Mouse (Mus musculus): ENCODE results near the gene Maml3. TPM values are rescaled to one million over a fixed set of nuclear protein-coding genes. Genes with fewer than 3 reads are reported as not detected.
A peak's percentile ranks its signal among the peaks of the same experiment; 100 is the strongest.

The Maml3 gene
- total RNA-seq, 2 experiments from 2014 or later = 3.3 to 3.5 TPM

DNA sequence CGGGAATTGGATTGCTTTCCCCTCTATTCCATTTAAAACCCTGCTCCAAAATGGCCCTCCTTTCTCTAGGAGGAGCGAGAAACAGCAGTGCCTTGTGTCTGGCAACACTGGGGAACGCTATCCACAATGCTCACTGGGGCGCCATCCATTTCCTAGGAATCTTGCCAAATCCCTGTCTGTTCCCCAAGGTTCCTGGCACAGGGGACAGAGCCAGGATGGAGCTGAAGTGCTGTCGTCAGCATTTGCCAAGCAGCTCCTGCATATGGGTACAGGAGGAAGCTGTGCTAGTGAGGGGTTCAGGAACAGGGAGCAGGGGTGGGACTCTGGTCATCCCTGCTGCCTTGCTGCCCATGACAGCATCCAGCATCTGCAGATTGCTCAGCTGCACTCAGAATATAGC lies 215.1 kb downstream of the Maml3 start:
- intact Hi-C loops (cut with DNase I; ENCODE audit: low total_unique reads) = no loop called here
- DNase-seq = no peak

DNA sequence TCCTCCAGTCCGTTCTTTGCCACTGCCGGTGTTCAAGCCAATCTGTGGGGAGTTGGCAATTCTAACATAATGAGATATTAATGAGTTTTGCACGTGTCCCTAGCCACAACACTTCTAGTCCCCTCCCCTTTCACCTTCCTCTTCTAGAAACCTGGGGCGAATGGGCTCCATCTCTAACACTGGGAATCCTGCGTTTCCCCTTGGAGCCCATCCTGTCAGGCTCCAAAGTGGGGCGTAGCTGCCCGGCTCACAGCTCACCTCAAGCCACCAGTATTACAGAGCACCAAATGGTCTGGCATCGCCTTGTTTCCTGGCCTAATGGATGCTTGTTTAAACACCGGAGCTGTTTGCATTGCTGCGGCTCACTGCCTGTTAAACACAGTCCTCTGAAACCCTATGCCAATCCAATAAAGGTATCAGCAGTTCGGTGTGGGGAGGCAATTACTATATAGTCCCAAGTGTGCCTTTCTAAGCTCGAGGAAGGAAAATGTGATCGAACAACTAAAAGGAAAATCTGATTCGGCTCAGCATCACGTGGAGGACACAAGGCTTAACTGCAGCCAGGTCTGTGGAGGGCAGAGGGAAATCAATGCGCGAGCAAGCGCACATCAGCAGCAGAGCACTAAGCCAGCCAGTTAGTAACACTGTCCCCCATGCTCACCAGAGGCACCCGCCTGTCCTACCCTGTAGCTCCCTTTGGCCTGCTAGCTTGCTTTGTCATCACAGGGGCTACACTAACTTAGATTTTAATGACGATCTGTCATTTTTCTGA lies 216.0 kb downstream of the Maml3 start:
- intact Hi-C loops (cut with DNase I; ENCODE audit: low total_unique reads) = no loop called here
- DNase-seq = no peak

DNA sequence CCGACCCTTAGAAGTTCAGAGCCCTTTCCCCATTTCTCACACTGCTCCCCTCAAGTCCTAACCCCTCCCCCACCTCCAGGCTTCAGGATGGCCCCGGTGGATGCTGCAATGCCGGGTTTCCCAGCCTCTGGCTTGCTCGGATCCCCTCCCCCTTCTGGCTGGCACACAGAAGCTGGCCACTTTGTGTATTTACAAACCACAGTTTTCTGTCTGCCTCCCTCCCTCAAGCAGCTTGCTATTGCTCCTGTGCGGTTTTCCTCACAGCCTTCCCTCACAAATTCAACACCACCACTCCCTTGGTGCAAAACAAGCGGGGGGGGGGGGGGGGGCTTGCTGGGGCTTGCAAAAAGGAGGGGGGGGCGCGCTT lies 216.6 kb downstream of the Maml3 start:
- intact Hi-C loops (cut with DNase I; ENCODE audit: low total_unique reads) = no loop called here
- no peak for DNase-seq

DNA sequence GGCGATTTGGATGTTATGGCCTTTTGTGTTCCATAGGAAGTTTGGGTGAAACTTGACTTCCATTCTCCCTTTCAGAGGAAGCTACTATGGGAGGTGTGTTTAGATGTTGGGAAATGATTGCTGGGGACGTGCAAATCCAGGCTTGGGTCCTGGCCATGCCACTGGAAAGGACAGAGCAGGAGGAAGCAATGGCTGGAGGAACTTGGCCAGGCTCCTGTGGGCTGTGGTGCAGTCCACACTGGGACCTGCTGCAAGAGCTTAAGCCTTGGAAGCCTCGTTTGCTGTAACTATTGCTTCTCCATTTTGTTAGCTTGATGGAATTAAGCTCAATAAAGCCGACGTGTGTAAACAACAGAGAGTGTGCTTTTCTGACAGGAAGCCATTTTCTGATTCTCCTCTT lies 219.0 kb downstream of the Maml3 start:
- intact Hi-C loops (cut with DNase I; ENCODE audit: low total_unique reads) = no loop called here

DNA sequence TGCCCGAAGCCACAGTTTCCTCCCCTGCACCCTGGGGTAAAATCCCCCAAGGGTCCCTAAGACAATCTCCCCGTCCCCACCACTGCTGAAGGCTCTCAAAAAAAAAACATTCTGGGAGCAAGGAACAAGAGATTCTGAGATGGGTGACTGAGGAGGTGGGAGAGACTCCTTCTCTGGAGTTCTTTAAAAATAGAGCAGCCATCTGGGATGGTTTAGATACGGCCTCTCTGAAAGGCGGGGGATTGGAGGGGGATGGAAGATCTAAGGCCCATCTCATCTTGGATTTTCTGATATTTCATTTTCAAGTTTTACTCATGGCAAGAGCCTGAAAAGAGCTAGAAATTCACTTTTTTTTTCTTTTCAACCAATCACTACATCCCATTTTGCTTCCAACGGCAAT lies 219.4 kb downstream of the Maml3 start:
- intact Hi-C loops (cut with DNase I; ENCODE audit: low total_unique reads) = no loop called here
- DNase-seq = no peak

More for the DNA sequence above, 219.0 kb downstream of the Maml3 start:
- DNase-seq = no peak

DNA sequence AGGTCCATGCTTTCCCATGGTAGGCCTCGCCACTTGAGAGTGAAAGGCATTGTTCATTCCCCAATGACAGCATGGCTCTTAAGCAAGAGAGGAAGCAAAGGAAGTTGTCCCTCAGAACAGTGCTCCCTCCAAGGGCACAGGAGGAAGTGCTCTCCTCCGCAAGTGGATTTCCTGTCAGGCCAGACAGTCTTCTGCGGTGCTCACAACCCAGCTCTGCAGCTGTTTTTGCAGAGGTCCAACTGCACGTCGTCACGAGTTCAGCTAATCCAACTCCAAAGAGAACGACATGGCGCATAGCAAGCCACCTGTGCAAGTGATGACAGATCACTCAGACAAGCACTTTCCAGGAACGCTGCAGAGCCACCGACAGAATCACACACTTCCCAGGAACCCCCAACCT lies 222.9 kb downstream of the Maml3 start:
- DNase-seq = peak; percentile 17
- intact Hi-C loops (cut with DNase I; ENCODE audit: low total_unique reads) = no loop called here

DNA sequence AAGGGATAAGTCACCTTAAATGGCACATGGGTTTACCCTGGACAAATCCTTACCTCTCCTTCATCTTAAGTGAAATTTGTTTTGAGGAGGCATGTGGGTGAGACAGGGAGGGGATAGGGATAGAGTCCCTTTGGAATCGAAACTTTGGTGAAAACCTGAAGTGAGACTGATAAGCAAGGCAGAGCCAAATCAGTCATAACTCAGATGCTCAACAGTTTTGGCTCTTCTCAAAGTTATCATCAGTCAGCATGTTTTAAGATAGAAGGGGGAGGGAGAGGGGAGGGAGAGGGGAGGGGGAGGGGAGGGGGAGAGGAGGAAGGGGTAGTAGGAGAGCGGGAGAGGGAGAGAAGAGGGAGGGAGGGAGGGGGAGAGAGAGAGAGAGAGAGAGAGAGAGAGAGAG lies 223.5 kb downstream of the Maml3 start:
- intact Hi-C loops (cut with DNase I; ENCODE audit: low total_unique reads) = no loop called here
- no peak for DNase-seq

DNA sequence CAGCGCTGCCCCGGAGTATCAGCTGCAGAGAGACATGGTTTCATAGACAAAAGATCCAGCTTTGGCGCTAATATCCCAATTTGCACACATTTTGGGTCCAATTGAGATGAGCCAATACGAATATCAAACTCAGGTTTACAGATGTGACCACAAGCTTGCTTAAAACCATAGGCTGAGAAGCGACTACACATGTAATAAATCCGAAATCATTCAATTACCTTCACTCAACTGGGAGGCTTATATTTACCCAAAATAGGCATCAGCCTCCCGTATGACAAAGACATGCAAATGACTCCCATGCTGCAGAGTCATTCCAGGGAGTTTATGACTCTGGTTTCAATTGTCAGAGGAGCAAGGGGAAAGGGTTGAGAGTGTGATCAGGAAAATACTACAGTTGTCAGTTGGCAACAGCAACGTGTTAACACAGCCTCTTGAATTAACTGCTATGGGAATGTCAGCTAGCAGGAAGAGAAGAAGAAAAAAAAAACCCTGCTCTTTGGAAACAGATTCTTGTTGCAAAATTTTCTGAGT lies 224.3 kb downstream of the Maml3 start:
- intact Hi-C loops (cut with DNase I; ENCODE audit: low total_unique reads) = no loop called here
- no peak for DNase-seq

DNA sequence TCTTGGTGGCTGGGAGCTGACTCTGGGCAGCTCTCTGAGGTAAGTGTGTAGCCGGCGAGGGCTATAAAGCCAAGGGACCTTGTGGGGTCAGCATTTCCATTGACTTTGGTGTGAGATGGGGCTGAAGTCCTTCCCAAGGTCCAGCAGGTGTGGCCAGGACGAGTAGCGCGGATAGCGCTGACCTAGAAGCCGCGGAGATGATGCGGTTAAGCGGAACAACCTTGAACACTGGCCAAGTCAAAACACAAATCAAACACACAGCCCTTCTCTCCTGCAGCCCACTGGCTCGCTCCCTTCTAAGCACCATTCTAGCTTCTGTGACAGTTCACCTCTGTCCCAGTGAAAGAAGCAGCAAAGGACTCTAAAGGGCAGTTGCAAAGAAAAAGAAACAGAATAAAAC lies 225.7 kb downstream of the Maml3 start:
- no peak for DNase-seq
- intact Hi-C loops (cut with DNase I; ENCODE audit: low total_unique reads) = no loop called here

DNA sequence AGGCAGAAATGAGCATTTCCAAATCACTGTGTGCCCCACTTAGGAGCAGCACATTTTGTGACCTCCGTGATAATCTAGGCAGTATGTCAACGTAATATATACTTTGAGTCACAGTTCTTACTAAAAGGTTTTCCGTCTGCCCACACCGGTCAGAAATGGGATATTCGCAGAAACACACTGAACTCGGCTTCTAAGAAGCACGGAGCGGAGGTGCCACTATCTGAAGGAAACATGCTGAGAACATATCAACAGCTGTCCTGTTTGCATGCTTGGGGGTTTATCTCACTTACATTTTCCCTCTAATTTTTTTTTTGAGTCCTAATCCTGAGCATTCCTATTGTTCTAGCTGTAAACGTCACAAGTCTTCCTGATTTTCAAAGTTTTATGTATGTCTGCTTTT lies 226.3 kb downstream of the Maml3 start:
- DNase-seq = no peak
- intact Hi-C loops (cut with DNase I; ENCODE audit: low total_unique reads) = no loop called here

DNA sequence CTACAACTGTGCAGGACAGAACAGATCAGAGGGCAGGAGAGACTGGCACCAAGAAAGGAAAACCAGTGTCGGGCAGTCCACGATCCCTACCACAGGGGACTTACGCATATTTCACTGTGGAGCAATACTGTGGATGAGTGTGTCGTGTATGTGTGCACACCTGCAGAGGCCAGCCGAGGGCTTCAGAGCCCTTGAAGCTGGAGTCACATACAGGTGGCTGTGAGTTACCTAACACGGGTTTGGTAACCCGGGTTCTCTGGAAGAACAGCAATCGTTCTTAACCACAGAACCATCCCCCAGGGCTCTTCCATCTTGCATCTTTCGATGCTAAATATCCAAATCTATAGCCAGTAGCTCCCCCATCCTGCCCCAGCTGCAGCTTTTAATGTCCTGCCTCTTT lies 228.1 kb downstream of the Maml3 start:
- DNase-seq = no peak
- intact Hi-C loops (cut with DNase I; ENCODE audit: low total_unique reads) = no loop called here

DNA sequence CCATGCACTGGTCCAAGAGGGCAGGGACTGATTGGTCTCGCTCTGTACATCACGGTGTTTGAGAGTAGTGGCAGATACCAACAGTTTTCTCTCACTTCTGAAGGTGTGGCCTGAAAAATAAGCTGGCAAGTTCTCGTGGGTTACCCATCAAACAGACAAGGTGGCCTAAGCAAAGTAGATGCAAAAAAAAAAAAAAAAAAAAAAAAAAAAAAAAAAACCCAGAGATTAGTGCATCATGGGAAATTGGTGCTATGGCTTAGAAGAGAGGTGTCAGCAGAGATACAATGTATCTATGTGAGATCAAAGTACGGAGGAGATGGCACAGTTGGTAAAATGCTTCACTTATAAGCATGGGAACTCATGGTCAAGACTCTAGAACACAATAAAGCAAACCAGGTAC lies 229.2 kb downstream of the Maml3 start:
- intact Hi-C loops (cut with DNase I; ENCODE audit: low total_unique reads) = no loop called here
- DNase-seq = no peak

DNA sequence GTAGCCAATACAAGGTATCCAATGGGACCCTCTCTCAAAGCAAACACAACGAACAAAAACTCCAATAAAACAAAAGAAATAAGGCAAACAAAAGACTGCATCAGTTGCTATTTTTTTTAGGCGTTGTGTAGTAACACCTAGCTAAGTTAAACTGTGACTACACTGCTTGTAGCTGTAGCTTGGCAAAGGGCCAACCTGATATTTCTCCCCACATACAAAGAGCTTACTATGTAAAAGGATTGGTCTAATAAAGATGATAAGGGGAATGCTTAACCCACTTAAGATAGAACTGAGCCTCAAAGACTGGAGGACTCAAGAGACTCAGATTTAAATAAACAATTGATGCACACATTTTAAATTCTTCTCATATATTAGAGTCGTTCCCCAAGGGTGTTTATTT lies 230.6 kb downstream of the Maml3 start:
- intact Hi-C loops (cut with DNase I; ENCODE audit: low total_unique reads) = no loop called here
- no peak for DNase-seq

DNA sequence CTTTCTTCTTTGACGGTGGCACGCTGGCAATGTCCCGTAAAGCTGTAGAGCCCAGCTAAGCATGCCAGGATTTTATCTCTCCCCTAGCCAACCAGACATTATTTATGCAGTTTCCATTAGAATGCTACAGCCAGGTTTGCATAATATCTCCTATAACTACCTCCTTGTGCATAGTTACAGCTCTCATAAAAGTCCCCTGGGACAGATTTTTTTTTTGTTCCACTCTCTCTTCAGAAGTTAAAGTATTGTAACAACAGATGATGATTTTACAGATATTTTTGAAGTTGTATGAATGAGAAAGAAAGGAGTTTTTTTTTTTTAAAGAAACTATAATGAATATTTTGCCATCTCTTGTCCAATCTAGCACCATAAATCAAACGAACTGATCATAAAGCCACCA lies 232.1 kb downstream of the Maml3 start:
- intact Hi-C loops (cut with DNase I; ENCODE audit: low total_unique reads) = no loop called here
- no peak for DNase-seq

DNA sequence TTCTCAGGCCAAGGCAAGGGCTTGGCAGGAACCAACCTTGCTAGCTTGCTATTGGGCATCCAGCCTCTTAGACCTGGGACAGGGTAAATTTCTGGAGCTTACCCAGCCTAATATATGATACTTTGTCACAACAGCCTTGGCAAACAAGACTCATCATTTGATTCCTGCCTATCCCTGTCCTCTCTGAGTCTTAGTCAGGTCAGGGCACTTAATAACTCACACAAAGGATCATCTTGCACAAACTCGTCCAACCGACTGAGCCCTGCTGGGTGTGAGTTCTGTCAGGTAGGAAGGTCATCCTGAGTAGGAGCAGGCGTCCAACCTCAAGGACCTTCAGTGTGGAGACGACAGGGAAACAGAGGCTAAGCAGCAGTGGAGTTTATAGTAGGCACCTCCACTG lies 233.5 kb downstream of the Maml3 start:
- intact Hi-C loops (cut with DNase I; ENCODE audit: low total_unique reads) = no loop called here
- DNase-seq = no peak

DNA sequence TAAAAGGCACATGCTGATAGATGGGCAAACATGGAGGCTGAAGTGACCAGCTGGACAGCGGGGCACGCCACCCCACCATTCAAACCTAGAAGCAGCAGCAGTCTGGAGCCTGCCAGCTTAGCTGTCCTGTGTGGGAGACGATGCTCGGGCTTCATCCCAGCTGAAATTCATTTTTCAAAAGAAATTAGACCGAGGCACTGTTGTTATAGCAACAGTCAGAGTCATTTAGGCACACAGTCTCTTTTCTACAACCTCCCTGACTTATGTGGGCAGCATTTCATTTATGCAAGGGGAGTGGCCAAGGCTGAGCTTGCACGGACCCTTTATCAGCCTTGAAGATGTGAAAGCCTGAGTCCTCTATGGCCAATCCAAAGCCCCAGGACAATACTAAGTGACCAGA lies 234.9 kb downstream of the Maml3 start:
- intact Hi-C loops (cut with DNase I; ENCODE audit: low total_unique reads) = no loop called here
- no peak for DNase-seq

DNA sequence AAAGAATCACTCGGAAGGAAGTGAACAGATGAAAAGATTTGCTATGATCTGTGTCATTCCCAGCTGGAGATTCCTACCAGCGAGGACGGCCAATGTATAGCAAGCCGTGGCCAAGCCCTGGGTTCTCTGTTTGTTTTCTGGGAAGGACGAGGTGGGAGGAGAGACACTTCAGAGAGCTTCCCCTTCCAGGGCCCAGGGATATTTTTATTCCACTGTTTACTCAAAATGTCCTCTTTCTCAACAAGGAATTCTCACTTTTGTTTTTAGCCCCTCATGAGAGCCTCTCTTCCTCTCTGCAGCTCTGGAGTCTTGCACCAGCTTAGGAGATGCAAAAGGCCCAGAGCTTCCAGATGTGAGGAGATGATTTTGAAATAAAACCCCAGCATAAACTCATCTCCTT lies 236.0 kb downstream of the Maml3 start:
- DNase-seq = no peak
- intact Hi-C loops (cut with DNase I; ENCODE audit: low total_unique reads) = no loop called here

DNA sequence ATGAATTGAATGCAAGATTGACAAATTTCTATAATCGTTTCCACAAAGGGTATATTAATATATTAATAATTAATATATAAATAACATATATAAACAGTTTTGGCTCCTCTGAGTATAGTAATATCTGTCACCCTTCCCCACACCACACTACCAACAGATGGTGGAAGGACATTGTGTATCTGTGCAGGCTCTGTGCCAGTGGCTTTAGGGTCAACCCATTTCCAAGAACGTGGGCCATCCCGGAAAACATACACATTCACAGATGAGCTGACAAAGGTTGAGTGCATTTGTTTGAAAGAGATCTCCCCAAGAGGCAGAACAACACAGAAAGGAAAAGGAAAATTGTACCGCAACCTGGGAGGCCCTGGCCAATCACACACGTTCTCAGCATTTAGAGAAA lies 238.4 kb downstream of the Maml3 start:
- no peak for DNase-seq

DNA sequence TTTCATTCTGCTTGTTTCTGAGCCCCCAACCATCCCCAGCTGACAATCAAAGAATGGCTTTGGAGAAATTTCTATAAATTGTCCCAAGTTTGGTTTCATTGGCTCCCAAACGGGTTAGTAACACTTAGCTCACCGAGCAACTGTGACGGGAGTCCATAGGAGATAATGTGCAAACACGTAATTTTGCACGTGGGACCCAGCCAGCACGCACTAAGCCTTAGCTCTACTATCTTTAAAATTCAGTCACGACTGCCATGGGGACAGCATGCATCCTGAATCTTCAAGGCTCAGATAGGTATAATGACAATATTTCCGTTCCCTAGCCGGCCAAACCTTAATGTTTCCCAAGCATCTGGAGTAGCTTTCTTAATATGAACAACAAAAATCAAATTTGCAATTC lies 243.2 kb downstream of the Maml3 start:
- intact Hi-C loops (cut with DNase I; ENCODE audit: low total_unique reads) = no loop called here
- no peak for DNase-seq

More for the DNA sequence above, 238.4 kb downstream of the Maml3 start:
- intact Hi-C loops (cut with DNase I; ENCODE audit: low total_unique reads) = no loop called here

DNA sequence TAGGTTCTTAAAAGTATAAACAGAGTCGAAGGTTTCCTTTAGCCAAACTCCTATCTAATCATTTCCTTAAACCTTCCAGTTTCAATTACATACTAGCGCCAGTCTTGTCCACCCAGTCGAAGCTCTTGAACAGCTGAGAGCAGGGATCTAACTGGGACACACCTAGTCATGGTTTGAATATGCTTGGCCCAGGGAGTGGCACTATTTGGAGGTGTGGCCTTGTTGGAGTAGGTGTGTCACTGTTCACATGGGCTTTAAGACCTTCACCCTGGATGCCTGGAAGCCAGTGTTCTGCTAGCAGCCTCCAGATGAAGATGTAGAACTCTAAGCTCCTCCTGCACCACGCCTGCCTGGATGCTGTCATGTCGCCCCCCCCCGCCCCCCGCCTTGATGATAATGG lies 244.4 kb downstream of the Maml3 start:
- intact Hi-C loops (cut with DNase I; ENCODE audit: low total_unique reads) = no loop called here
- no peak for DNase-seq

DNA sequence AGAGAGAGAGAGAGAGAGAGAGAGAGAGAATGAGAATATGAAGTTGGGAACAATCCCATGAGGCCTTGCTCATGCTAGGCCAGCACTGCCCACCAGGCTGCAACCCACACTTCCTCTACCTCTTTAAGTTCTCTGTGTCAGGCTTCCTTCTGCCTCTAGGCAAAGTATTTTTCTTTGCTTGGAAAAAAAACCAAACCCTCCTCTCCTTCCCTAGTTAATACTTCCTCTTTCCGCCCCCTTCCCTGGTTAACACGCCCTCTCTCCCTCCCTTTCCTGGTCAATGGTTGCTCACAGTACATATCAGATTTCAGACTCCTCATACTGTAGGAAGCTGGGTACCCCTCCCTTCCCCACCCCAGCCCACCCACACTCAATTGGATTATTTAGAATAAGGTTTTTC lies 245.7 kb downstream of the Maml3 start:
- DNase-seq = no peak
- intact Hi-C loops (cut with DNase I; ENCODE audit: low total_unique reads) = no loop called here

DNA sequence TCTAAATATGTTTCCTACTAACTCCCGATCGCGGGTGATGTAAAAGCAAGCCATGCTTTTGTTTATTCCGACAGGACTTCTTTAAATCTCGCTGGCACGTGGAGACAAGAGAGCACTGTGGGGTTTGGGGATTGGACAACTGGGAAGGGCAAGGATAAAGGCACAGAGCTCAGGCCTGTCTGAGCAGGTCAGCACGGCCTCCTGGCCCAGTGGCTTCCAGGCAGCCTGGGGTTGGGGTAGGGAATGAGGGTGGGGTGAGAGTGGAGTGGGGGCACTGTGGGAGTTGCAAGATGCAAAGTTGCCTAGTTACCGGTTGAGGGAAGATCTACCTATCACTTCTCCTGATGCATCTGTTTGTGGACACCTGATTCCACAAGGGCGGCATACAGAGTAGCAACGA lies 250.7 kb downstream of the Maml3 start:
- intact Hi-C loops (cut with DNase I; ENCODE audit: low total_unique reads) = no loop called here
- DNase-seq = no peak

All from gastrocnemius, postnatal 14 days (tissue).